Mouse (Mus musculus) heart, embryonic 14.5 days (tissue): ENCODE measurements at regions not wholly inside any gene's neighbourhood (a gene's known extent, or its start where the extent isn't known, plus 50 kb on each side); places are given as distances from the start of the nearest gene placed in this dataset.

Experiments
- ATAC-seq: fragments of 200-750 bp; cut with Nextera tagmentation; 2 replicates; pipeline ENCODE4 v1.8.0; 2017; ENCODE audit warnings: low read depth, moderate TSS enrichment; ENCODE audit not compliant: insufficient number of reproducible peaks, insufficient read depth, low FRiP score
- H3K27ac ChIP-seq, 2 experiments: fragments of 200-500 bp in 1 of 2; fragments of 300-500 bp in 1 of 2; sonication (generic) in 1 of 2; replicated peaks in 1 of 2; 2 replicates each; pipeline ENCODE4 v1.5.1; 2012 to 2014; ENCODE audit warnings: low read depth in 2 of 2, low read length in 2 of 2, control low read depth in 1 of 2, mild to moderate bottlenecking in 1 of 2, mixed read lengths in 1 of 2; ENCODE audit not compliant: control insufficient read depth in 1 of 2, insufficient read depth in 1 of 2
- H3K27me3 ChIP-seq: fragments of 300-500 bp; sonication (generic); 2 replicates; pipeline ENCODE4 v1.6.1; 2014; ENCODE audit warnings: mild to moderate bottlenecking, low read length, control low read depth; ENCODE audit not compliant: control insufficient read depth, insufficient read depth
- H3K36me3 ChIP-seq: fragments of 300-500 bp; sonication (generic); 2 replicates; pipeline ENCODE4 v1.6.1; 2014; ENCODE audit warnings: mild to moderate bottlenecking, control low read depth, low read length, mixed read lengths; ENCODE audit not compliant: control insufficient read depth, insufficient read depth
- H3K4me1 ChIP-seq, 2 experiments: fragments of 200-500 bp in 1 of 2; fragments of 300-500 bp in 1 of 2; sonication (generic) in 1 of 2; 2 replicates each; pipeline ENCODE4 v1.6.1; 2012 to 2014; ENCODE audit warnings: low read length in 2 of 2, control low read depth in 1 of 2, mixed read lengths in 1 of 2; ENCODE audit not compliant: control insufficient read depth in 2 of 2, insufficient read depth in 2 of 2
- H3K4me2 ChIP-seq: fragments of 300-500 bp; sonication (generic); 2 replicates; pipeline ENCODE4 v1.6.1; 2014; ENCODE audit warnings: mild to moderate bottlenecking, low read length
- H3K4me3 ChIP-seq, 2 experiments: fragments of 200-500 bp in 1 of 2; fragments of 300-500 bp in 1 of 2; sonication (generic) in 1 of 2; 2 replicates each; pipeline ENCODE4 v1.5.1; 2012 to 2014; ENCODE audit warnings: low read length in 2 of 2, mild to moderate bottlenecking in 2 of 2, control low read depth in 1 of 2, low read depth in 1 of 2, moderate library complexity in 1 of 2; ENCODE audit not compliant: control insufficient read depth in 1 of 2, insufficient read depth in 1 of 2
- H3K9ac ChIP-seq: fragments of 300-500 bp; sonication (generic); 2 replicates; pipeline ENCODE4 v1.6.1; 2014; ENCODE audit warnings: mild to moderate bottlenecking, low read length
- H3K9me3 ChIP-seq: fragments of 300-500 bp; sonication (generic); 2 replicates; pipeline ENCODE4 v1.6.1; 2016; ENCODE audit warnings: low read length, control low read depth; ENCODE audit not compliant: control insufficient read depth
- WGBS: fragments of 180-500 bp; shearing (Covaris S2); extraction: QIAGEN DNeasy Blood & Tissue Kit; methylation state at CpG from one replicate; pipeline ENCODE4 v1.1.7; 2014; 5-methylcytosine and 5-hydroxymethylcytosine counted together

GRCm38 (mm10) chr6:16964362-16964761 lies 66.1 kb upstream of the Tfec start:
- Histone ChIP-seq H3K9ac (no peak overlapping the region), H3K27me3 (no peaks in the 10 kb centered on the region), H3K36me3 (no peaks in the 10 kb centered on the region), H3K4me1 (no peaks in the 10 kb centered on the region), H3K4me3 (no peak overlapping the region), H3K9me3 (no peaks in the 10 kb centered on the region), H3K27ac (no peak overlapping the region), H3K4me2 (no peak overlapping the region)
- no peak for ATAC-seq
- WGBS = 62% methylated on average over 2 of the region's 2 CpGs

- ATAC-seq = no peak
- no peaks in the 10 kb centered on the region for H3K4me1 ChIP-seq
- WGBS = 63% methylated on average over 3 of the region's 3 CpGs
- no peaks in the 10 kb centered on the region for H3K9me3 ChIP-seq
- no peak overlapping the region for H3K4me3 ChIP-seq
- H3K9ac ChIP-seq = no peak overlapping the region
- no peaks in the 10 kb centered on the region for H3K27me3 ChIP-seq
- H3K27ac ChIP-seq = no peak overlapping the region
- H3K36me3 ChIP-seq = no peaks in the 10 kb centered on the region
- H3K4me2 ChIP-seq = no peak overlapping the region
Measured at GRCm38 (mm10) chr6:16963958-16964357, 65.7 kb upstream of the Tfec start.

GRCm38 (mm10) chr6:16958102-16958501 lies 59.9 kb upstream of the Tfec start:
- Histone ChIP-seq H3K27me3 (no peaks in the 10 kb centered on the region), H3K9ac (no peak overlapping the region), H3K36me3 (no peaks in the 10 kb centered on the region), H3K4me3 (no peak overlapping the region), H3K4me2 (no peak overlapping the region), H3K27ac (no peak overlapping the region), H3K4me1 (no peaks in the 10 kb centered on the region), H3K9me3 (no peaks in the 10 kb centered on the region)
- 55% methylated on average over 3 of the region's 3 CpGs for WGBS
- no peak for ATAC-seq

- ATAC-seq = no peak
- no peaks in the 10 kb centered on the region for H3K4me1 ChIP-seq
- no peak overlapping the region for H3K4me3 ChIP-seq
- H3K9ac ChIP-seq = no peak overlapping the region
- H3K27ac ChIP-seq = peak overlapping the region; percentile 2 to 16; a peak in 2 of 4 replicates
- H3K9me3 ChIP-seq = no peaks in the 10 kb centered on the region
- H3K36me3 ChIP-seq = no peaks in the 10 kb centered on the region
- no peak overlapping the region for H3K4me2 ChIP-seq
- 71% methylated on average over 6 of the region's 6 CpGs for WGBS
- no peaks in the 10 kb centered on the region for H3K27me3 ChIP-seq
Measured at GRCm38 (mm10) chr6:16956771-16957435, 58.7 kb upstream of the Tfec start.
